Mouse (Mus musculus): ENCODE results near the gene Txnip.

The Txnip gene

GRCm38 (mm10) chr3:96569966-96570605 lies 12.3 kb downstream of the Txnip start:
- no peak for DNase-seq

- no peak for DNase-seq
These were observed 12.9 kb downstream of the Txnip start for GRCm38 (mm10) chr3:96570643-96571042.

- no peak for DNase-seq
These were observed 13.6 kb downstream of the Txnip start for GRCm38 (mm10) chr3:96571336-96571735.

- DNase-seq = no peak
These were observed 14.3 kb downstream of the Txnip start for GRCm38 (mm10) chr3:96571896-96572698.

- no peak for DNase-seq
These were observed 16.1 kb downstream of the Txnip start for GRCm38 (mm10) chr3:96573611-96574511.

- DNase-seq = no peak
These were observed 17.7 kb downstream of the Txnip start for GRCm38 (mm10) chr3:96575272-96575984.

- no peak for DNase-seq
These were observed 18.4 kb downstream of the Txnip start for GRCm38 (mm10) chr3:96576005-96576658.

- DNase-seq = peak; percentile 83
These were observed 19.2 kb downstream of the Txnip start, which contains the start of gene Gm16253 for GRCm38 (mm10) chr3:96576690-96577541. Gene Gm16253 (plus strand): TSS chr3:96576984.

- no peak for DNase-seq
These were observed 19.8 kb downstream of the Txnip start for GRCm38 (mm10) chr3:96577566-96577965.

- no peak for DNase-seq
These were observed 20.9 kb downstream of the Txnip start for GRCm38 (mm10) chr3:96578561-96579238.

- DNase-seq = no peak
These were observed 21.5 kb downstream of the Txnip start for GRCm38 (mm10) chr3:96579239-96579750.

- peak; percentile 92 for DNase-seq
These were observed 22.2 kb downstream of the Txnip start for GRCm38 (mm10) chr3:96579885-96580454.

- no peak for DNase-seq
These were observed 23.4 kb downstream of the Txnip start for GRCm38 (mm10) chr3:96581141-96581540.

- DNase-seq = no peak
These were observed 24.2 kb downstream of the Txnip start for GRCm38 (mm10) chr3:96581771-96582515.

- DNase-seq = no peak
These were observed 25.6 kb downstream of the Txnip start for GRCm38 (mm10) chr3:96583386-96583785.

- no peak for DNase-seq
These were observed 32.9 kb downstream of the Txnip start for GRCm38 (mm10) chr3:96590657-96591056.

GRCm38 (mm10) chr3:96593374-96593773 lies 35.6 kb downstream of the Txnip start:
- no peak for DNase-seq

GRCm38 (mm10) chr3:96593790-96594560 lies 36.2 kb downstream of the Txnip start, which contains the start of gene Polr3gl:
Gene Polr3gl (minus strand): TSS chr3:96594181.
- peak; percentile 95 for DNase-seq

Measured in thymus, postnatal 25 days (tissue).